Mouse (Mus musculus) spleen, embryonic (tissue): ENCODE data around the gene Asb10.
"Not testable (repeated sequence)": the region's sequence is repeated elsewhere in the genome, so short reads cannot be mapped to it uniquely, and the experiment has no call there.

Source experiments
- CTCF ChIA-PET: fragments of 350-600 bp; sonication (Branson Sonifier 250); formaldehyde crosslinking; loops from one replicate; lab custom pipeline; 2022; lab: Charles Lee

The Asb10 gene

GRCm38 (mm10) chr5:24540387-24541143 lies at the start of gene Asb10:
Gene Asb10 (minus strand): TSS chr5:24540978.
- CTCF ChIA-PET: interaction anchor here (0.6 kb wide), 2 partner anchors 58 to 239 kb away, joined by 3 to 4 read pairs; no protein-coding TSS in a partner anchor

DNA sequence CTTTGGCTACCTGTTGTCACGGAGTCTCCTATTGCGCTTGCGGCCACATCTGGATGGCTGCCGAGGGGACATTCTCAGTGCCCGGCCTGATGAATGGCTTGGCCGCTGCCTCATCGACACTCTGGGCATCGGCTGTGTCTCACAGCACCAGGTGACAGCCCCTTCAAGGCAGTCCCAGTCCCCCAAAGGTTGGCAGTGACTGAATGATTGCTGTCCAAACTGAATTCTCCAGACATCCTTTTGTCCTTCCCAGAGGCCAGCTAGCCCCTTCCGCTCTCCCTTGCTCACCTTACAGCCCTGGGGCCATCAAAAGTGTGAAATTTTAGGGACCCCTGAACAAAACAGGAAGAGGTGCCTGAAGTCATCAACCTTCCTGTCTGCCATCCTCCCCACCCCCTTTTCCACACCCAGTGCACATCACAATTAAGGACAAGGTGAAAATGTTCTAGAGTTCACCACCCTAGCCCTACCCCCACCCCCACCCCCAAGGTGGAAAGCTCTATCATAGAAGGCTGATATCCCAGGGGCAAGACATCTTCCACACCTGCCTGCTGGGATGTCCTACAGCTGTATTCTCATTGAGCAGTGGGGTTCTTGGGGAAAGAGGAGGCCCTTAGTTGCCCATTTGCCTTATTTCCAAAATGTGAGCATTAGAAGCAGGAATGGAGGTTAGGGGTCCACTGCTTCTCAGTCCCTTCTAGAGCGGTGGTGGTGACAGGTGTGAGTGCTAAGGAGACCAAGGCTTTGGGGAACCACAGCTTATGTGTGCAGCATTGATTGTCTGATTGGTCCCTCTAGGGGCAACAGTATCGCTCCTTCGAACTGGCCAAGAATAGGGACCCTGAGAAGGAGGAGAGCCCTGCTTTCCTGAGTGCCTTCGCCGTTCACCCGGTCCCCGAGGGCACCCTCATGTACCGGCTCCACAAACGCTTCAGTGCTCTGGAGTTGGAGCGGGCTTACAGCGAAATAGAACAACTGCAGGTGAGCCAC lies 49.0 kb upstream of the Asb10 start:
- CTCF ChIA-PET: interaction anchor here (0.6 kb wide), 1 partner anchor 61 kb away, joined by 10 read pairs; no protein-coding TSS in a partner anchor

- CTCF ChIA-PET: interaction anchor here (0.6 to 2.2 kb wide), 3 partner anchors 10 to 102 kb away, joined by 3 to 9 read pairs (median 3); no protein-coding TSS in a partner anchor
Observed at GRCm38 (mm10) chr5:24587200-24587577, 46.4 kb upstream of the Asb10 start.

- CTCF ChIA-PET: interaction anchor here (0.6 to 2.2 kb wide), 3 partner anchors 10 to 102 kb away, joined by 3 to 9 read pairs (median 3); no protein-coding TSS in a partner anchor
Observed at GRCm38 (mm10) chr5:24586547-24587199, 45.9 kb upstream of the Asb10 start, which contains the start of gene Chpf2. Gene Chpf2 (plus strand): TSS chr5:24586741.

DNA sequence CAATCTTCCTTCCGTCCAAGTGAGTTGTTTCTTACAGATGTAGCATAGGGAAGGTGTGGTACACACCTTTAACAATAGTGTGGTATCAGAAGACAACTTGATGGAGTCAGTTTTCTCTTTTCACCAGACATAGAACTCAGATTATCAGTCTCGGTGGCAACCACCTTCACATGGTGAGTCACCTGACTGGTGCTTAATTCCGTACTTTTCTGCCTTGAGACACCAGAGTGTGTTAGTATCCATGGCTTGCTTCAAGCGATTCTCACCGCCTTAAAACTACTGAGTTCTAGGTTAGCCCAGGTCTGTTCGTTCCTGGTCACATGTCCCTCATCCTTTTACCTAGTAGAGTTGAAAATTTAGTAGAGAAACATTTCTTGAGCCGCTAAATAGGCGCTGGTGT lies 45.3 kb upstream of the Asb10 start:
- CTCF ChIA-PET: interaction anchor here (2.2 kb wide), 1 partner anchor 11 kb away, joined by 9 read pairs; no protein-coding TSS in a partner anchor

GRCm38 (mm10) chr5:24578109-24578963 lies 37.6 kb upstream of the Asb10 start:
- CTCF ChIA-PET: no interaction called here

- CTCF ChIA-PET: no interaction called here
Observed at GRCm38 (mm10) chr5:24577183-24577929, 36.6 kb upstream of the Asb10 start, which contains the start of gene Abcf2. Gene Abcf2 (minus strand): TSS chr5:24577467.

DNA sequence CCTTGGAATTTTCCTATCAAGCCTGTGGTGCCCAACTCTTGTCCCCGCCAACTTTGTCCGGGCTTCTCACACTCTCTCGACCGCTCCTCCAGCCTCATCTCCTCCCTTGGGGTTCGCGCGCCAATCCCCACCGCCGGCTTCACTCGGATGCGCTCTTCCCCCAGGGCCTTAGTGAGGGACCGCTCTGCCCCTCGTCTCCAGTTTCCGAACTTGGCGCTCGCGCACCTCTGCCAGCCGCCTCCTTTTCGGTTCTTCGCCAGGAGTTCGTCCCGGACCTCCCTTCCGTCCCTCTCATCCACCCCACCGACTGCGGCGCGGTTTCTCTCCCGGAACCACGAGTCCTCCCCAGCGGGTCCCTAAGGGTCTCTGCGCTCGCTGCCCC lies 36.0 kb upstream of the Asb10 start:
- CTCF ChIA-PET: no interaction called here

GRCm38 (mm10) chr5:24575948-24576347 lies 35.2 kb upstream of the Asb10 start:
- CTCF ChIA-PET: no interaction called here

- CTCF ChIA-PET: no interaction called here
Observed at GRCm38 (mm10) chr5:24556709-24557108, 15.9 kb upstream of the Asb10 start, which contains the start of gene 4931409K22Rik. Gene 4931409K22Rik (minus strand): TSS chr5:24556809.

DNA sequence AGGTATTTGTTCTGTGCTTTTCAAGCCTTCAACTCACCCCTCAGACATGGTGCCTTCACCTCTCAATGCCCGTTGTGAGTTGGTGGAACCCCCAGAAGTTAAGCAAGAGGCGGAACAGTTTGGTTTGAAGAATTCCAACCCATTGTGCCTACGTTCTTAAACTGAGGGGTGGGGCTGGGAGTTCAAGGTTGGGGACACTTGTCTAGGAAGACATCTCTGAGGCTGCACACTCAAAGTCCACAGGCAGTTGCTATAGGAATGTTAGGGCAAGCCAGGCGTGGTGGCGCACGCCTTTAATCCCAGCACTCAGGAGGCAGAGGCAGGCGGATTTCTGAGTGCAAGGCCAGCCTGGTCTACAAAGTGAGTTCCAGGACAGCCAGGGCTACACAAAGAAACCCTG lies 14.6 kb upstream of the Asb10 start:
- CTCF ChIA-PET: not testable (repeated sequence)

DNA sequence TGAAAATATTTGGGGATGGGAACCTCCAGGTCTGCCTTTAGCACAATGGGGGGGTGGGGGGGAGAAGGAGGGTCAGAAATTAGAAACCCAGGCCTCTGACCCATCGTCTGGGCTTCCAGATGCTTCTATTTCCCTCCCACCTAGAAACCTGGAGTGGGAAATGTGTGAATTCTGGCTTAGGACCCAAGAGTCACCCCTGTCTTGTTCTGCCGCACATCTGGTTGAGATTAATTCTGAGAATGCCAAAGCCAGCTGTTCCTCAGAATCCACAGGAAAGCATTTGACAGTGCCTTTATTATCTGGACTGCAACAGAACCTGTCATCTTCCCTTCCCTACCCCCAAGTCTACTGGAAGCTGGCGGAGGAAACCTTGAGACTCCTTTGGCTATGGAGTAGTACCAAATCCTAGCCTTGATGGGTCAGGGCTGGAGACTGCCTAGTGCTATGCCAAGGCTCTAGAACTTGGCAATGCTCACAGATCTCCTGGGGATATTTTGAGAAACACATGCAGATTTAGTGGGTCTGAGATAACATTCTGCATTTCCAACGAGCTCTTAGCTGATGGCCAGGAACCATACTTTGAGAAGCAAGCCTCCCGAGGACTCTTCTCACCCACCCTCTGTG lies 13.0 kb upstream of the Asb10 start:
- CTCF ChIA-PET: no interaction called here

DNA sequence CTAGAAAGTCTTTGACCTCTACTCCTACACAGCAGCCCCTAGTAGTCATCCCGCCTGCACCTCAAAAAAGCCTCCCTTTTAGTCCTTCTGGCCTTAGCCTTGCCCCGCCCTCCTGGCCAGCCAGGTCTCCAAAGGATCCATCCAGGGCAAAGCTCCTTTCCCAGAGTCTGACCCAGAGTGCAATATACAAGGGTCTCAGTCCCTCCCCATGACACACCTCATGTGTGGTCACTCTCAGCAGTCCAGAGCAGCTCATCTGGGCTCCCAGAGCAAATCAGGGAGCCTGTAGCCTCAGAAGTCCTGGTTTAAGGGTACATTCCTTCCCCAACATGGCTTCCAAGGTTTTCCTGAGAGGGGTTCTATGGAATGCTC lies 10.5 kb upstream of the Asb10 start:
- CTCF ChIA-PET: no interaction called here

DNA sequence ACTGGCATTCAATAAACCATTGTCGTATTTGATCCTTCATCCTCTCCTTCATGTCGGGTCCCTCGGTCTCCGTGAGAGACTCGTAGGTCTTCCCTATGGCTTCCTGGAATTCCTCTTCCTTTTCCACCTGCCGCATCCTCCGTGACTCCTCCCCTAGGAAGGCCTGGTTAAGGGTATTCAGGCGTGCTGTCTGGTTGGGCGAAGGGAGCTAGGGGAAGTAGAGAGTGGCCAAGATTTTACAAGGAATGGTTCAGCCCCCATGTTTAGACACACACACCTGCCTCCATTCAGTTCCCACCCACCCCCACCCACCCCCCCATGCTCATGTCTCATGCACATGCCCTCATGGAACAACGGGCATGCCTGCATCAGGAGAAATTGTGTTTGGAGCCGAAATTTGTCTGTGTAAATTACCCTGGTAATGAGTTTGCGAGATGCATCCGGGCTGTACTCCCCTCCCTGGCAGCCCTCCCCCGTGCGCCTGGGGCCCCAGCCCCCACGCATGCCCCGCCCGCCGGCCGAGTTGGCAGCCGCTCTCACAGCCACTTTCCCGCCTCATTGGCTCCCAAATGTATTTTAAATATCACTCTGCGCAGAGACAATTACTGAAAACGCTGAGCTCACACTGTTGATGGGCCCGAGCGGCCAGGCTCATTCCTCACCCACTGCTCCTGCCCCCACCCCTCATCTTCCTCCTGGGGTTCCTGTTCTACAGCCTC lies 10.0 kb upstream of the Asb10 start:
- CTCF ChIA-PET: no interaction called here

DNA sequence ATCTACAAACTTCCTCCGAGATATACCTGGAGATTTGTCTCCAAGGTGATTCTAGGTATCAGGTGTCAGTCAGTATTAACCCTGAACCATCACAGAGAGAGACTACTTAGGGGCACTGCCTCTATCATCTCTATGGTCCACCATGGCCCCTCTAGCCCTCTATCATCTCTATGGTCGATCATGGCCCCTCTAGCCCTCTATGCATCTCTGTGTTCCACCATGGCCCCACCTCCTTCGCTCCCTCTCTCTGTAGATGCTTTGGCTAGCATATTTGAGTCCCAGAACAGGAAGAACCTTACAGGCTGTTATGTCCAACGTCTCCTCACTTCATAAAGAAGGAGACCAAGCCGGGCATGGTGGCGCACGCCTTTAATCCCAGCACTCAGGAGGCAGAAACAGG lies 1.9 kb upstream of the Asb10 start:
- CTCF ChIA-PET: no interaction called here

- CTCF ChIA-PET: interaction anchor here (0.6 kb wide), 2 partner anchors 27 to 59 kb away, joined by 3 to 4 read pairs; no protein-coding TSS in a partner anchor
Observed at GRCm38 (mm10) chr5:24541144-24541569, 379 bp upstream of the Asb10 start.

DNA sequence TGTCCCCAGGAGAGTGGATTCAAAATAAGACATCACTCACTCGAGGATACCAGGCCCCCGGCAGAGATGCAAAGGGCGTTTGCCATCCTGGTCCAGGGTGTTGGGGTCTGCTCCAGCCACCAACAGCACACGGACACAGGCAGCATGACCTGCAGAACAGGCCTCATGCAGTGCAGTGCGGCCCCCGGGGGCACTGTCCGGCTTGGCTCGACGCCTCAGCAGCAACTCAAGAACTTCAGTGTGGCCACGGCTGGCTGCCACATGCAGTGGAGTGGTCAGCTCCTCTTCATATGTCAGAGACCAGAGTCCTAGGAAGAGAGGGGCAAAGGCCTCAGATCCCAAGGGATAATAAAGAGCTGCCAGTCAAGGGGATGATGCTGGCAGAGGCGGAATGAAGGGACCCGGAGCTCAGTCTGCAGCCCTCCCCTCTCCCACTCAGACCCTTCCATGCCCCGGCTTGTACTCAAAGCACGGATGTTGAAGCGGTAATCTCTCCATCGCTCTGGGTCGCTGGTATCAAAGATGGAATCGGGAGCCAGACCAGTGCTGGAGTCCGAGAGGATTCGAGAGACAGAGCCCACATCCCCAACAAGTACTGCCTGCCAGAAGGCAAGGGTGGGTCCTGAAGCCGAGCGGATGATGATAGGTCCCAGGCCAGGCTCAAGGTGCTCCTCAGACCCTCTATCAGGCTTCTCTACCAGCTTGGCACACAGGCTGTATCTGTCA lies 1.0 kb downstream of the Asb10 start:
- CTCF ChIA-PET: interaction anchor here (0.6 kb wide), 1 partner anchor 240 kb away, joined by 4 read pairs; no protein-coding TSS in a partner anchor

- CTCF ChIA-PET: no interaction called here
Observed at GRCm38 (mm10) chr5:24537618-24538017, 3.2 kb downstream of the Asb10 start.
